Mouse (Mus musculus): Measurements from ENCODE around the gene Plagl2.
A peak's percentile ranks its signal among the peaks of the same experiment; 100 is the strongest.

The Plagl2 gene

DNA sequence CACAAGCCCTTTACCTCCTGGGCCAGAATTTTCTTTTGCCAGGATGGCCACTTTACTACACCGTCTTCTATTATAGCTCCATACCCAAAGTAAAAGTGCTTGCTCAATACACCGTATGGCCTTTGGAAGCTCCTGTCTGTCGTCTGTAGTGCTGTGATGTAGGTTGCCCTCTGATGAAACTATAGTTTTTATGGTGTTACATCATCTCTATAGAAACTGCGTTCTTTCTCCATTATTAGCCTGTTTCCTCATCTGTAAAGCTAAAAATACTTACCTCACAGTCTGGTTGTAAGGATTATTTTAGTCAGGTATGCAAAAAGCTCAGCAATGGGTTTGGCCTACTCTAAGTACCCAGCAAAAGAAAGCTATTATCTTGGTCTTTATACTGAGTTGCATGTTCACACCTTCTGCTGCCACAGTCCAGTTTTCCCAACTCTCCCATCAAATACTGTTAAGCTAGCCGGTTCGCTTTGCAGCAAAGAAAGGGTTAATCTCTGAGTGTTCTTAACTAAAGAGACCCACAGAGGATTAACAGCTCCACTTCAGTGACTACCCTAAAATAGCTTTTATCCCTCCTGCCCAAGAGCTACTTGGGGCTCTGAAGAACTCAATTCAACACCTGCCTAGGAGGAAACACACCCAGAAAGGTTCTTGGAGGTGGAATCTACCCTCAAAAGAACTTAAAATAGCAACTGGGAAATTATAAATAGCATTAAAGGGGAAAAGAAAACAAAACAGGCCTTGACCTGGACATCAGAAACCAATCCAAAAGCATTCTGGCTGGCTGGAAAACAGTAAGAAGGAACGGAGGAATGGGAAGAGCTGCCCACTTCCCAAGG, 2.0 kb downstream of the Plagl2 start:
- ATAC-seq (ENCODE audit: low TSS enrichment) = no peak

GRCm38 (mm10) chr2:153238406-153238805, 2.8 kb downstream of the Plagl2 start:
- ATAC-seq (ENCODE audit: low TSS enrichment) = no peak

- no peak for ATAC-seq (ENCODE audit: low TSS enrichment)
Observed at GRCm38 (mm10) chr2:153237891-153238290, 3.3 kb downstream of the Plagl2 start.

DNA sequence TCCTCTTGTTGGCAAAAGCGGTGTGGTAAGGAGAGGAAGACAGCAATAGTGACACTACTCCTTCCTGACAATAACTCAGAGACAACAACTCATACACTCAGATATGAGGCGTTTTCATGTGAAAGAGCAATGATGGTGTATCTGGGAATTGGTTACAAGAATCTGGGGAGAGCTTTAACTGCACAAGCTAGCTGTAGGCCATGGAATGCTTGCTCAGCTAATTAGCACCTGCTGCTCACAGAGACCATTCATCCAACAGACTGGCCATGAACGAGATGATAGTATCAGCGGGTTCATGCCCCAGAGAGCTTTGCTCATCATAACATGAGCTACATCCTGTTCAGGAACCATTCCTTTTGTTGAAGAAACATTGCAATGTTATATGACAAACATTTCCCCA, 4.0 kb downstream of the Plagl2 start:
- ATAC-seq (ENCODE audit: low TSS enrichment) = no peak

DNA sequence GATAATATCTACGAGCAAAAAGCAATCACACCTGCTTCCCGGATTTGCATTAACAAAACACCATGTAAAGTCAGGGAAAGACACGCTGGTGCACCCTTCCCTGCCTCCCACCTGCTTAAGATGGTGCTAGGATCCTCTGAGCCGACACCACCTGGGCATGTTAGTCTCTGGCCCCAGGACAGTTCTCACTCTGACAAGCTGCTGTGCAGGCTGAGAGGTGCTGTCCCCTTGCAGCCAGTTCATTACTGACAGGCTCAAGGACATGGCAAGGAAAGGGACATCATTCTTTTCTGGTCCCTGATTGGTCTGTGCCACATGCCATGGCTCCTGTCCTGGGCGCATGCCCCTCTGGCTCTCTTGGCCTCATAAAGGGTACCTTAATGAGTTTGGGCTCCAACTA, 12.7 kb downstream of the Plagl2 start:
- no peak for ATAC-seq (ENCODE audit: low TSS enrichment)

DNA sequence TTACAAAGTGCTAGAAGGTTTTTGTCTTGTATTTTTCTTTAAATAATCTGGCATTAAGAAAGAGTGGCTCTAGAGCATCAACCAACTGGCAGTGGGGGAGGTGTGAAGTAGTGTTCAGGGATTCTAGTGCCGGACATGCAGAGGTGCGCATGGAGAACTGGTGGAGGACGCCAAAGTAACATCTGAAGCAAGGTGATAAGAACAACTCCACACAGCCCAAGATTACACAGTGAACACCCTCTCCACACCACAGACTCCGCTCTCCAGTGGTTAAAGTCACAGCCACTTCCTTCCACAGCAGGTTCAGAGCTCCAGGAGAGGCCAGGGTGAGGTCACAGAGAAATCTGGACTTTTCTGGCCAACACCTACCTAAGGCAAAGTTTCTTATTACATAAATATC, 13.3 kb downstream of the Plagl2 start:
- ATAC-seq (ENCODE audit: low TSS enrichment) = no peak

DNA sequence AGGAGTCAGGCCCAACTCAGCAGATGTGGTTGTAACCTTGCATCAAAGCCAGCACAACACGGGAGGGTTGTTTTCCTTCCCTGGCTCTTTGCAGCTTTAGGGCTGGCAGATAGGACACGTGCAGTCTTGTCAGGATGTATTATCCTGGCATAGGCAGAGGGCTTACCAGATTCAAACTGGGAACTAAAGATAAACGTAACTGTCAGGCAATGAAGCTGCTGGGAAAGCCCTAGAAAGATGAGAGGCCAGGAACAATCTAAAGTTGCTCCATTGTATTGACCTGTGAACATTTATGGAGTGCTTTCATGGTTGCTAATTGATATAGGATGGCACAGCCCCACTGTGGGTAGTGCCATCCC, 15.7 kb downstream of the Plagl2 start:
- peak; percentile 41 for ATAC-seq (ENCODE audit: low TSS enrichment)

- ATAC-seq (ENCODE audit: low TSS enrichment) = peak; percentile 81
Observed at GRCm38 (mm10) chr2:153224946-153225594, 16.2 kb downstream of the Plagl2 start, which contains the start of gene Tspyl3. TSS of gene Tspyl3 (minus strand) at chr2:153225441.

DNA sequence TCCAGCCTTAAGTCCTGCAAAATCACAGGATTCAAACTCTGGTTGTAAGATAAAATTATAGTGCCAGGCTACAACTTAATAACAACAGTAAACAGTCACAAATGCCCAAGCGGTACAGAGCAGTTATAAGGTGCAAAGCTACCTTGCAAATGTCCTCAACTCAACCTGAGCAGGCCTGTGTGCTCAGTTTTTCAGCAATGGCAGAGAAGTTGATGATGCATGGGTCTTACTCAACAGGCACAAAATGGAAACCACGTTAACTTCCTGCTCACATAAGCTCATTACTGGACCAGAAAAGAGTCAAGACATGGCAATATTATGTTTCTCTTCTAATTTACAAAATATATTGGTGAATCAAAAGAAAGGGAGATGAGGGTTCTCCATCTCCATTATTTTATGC, 18.7 kb downstream of the Plagl2 start:
- no peak for ATAC-seq (ENCODE audit: low TSS enrichment)

DNA sequence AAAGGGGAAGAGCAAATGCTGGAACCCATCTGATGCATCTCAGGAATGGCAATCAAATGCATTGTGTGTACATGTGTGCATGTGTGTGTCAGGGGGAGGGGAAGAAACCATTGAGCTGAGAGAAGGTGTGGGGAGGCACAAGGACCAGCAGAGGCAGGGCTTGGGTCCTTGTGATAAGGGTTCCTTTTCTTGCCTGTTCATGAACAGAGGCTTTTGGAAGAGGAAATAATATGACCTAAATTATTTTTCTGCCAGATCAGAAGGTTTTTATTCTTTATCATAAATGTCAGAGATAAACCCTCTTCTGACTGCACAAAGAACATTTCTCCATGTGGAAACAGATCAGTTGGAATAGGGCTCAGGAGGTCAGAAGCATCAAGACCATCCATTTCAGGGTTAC, 19.1 kb downstream of the Plagl2 start:
- ATAC-seq (ENCODE audit: low TSS enrichment) = no peak

GRCm38 (mm10) chr2:153221620-153222019, 19.6 kb downstream of the Plagl2 start:
- ATAC-seq (ENCODE audit: low TSS enrichment) = no peak

- ATAC-seq (ENCODE audit: low TSS enrichment) = no peak
Observed at GRCm38 (mm10) chr2:153218516-153218915, 22.7 kb downstream of the Plagl2 start.

GRCm38 (mm10) chr2:153217826-153218340, 23.3 kb downstream of the Plagl2 start:
- no peak for ATAC-seq (ENCODE audit: low TSS enrichment)

DNA sequence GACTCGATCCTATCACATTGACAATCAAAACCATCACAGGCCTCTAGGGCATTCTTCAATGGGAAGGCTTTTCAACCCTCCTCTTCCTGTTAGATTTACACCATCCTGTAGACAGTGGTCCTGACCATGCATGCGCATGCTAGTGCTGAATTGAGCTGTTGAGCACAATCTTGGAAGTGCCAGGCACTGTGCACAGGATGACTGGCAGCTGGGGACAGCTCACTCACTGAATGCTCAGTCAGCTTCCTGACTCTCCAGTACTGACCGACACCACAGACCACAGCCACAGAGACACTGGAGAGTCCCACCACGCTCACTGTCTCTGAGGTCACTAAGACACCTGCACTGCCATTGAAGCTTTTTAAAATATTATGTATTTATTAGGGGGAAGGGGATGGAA, 25.8 kb downstream of the Plagl2 start:
- no peak for ATAC-seq (ENCODE audit: low TSS enrichment)

DNA sequence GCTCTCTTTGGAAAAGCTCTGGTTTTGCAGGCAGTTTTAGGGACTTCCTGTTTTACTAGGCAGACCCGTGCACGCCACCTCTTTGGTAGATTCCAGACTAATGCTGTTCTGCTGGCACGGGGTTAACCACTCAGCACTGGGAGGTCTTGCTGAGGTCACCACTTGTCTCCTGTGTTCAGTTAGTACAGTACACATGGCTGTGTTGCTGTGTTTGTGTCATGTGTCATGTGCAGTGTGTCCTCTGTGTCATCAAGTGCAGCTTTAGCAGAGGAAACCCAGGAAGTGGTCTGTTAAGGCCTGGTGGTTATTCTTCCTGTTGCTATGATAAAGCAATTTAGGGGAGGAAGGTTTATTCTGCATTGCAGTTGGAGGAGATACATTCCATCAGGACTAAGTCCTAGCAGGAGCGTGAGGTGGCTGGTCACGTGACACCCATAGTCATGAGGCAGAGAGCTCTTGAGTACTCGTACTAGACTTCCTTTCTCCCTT, 26.4 kb downstream of the Plagl2 start:
- ATAC-seq (ENCODE audit: low TSS enrichment) = no peak

DNA sequence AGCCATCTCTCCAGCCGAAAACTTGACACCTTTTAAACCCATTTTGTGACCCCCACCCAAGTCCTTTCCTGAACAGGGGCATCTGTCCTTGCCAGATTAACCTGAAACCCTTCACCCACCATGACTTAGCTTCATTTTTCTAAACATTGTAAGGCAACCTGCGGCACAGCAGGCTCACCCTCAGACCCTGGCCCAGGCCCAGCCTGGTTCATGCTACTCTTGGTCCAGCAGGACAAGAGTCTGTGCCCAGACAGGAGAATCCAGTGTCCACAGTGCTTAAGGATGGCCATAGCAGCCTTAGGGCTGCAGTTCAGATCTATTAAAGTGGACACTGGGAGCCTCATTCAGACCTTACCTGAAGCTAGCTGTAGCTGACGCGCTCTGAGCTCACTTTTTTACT, 27.9 kb downstream of the Plagl2 start:
- ATAC-seq (ENCODE audit: low TSS enrichment) = no peak

DNA sequence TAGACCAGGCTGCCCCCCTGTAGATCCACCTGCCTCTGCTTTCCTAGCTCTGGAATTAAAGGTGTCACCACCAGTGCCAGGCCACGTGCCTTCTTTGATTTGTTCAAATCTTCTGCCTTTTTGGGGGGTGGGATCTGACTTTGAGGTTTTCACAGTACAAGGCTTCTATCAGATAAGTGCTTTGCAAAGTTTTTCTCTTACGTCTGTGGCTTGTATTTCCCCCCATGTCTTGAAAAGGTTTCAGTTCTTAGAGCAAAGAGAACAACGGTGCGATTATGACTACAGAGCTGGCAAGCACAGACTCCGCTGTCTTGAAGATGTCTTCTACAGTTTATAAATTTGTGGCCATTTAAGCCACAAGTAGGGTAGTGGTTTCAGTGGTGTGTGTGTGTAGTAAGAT, 29.8 kb downstream of the Plagl2 start:
- ATAC-seq (ENCODE audit: low TSS enrichment) = no peak

- ATAC-seq (ENCODE audit: low TSS enrichment) = no peak
Observed at GRCm38 (mm10) chr2:153209286-153209685, 31.9 kb downstream of the Plagl2 start.

- ATAC-seq (ENCODE audit: low TSS enrichment) = no peak
Observed at GRCm38 (mm10) chr2:153208149-153208548, 33.1 kb downstream of the Plagl2 start.

- ATAC-seq (ENCODE audit: low TSS enrichment) = no peak
Observed at GRCm38 (mm10) chr2:153202766-153203165, 38.5 kb downstream of the Plagl2 start.

- no peak for ATAC-seq (ENCODE audit: low TSS enrichment)
Observed at GRCm38 (mm10) chr2:153199114-153199513, 42.1 kb downstream of the Plagl2 start.

GRCm38 (mm10) chr2:153198485-153198884, 42.7 kb downstream of the Plagl2 start:
- no peak for ATAC-seq (ENCODE audit: low TSS enrichment)

DNA sequence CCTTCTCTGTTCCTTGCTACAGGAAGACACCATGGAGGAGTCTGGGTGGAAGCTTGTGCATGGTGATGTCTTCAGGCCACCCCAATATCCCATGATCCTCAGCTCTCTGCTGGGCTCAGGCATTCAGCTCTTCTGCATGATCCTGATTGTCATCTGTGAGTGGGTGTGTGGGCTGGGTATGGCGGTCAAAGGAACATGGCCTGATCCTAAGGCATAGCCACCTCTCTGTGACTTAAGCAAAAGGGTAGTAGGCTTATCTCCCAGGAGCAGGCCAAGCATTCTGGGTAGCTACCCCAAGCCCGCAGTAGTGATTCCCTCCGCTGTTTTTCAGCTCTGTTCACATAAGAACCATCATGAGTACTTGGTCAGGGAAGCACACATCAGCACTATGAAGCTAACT, 47.0 kb downstream of the Plagl2 start:
- no peak for ATAC-seq (ENCODE audit: low TSS enrichment)
